Mouse (Mus musculus) liver, embryonic 14.5 days (tissue): ENCODE measurements around the gene Exoc6b. TPM values are rescaled to one million over a fixed set of nuclear protein-coding genes. Genes with fewer than 3 reads are reported as not detected.

Experiments used
- ATAC-seq: fragments of 200-750 bp; cut with Nextera tagmentation; 2 replicates; pipeline ENCODE4 v1.8.0; 2017; ENCODE audit warnings: moderate number of reproducible peaks, mild to moderate bottlenecking, moderate library complexity; ENCODE audit not compliant: insufficient read depth
- DNase-seq, 3 experiments: peaks; one replicate each; pipeline ENCODE4 v3.0.0-alpha.2; 2012 to 2013; ENCODE audit warnings: low read depth in 3 of 3, low spot score in 3 of 3
- H3K27ac ChIP-seq: fragments of 300-500 bp; sonication (generic); 2 replicates; pipeline ENCODE4 v1.5.1; 2014; ENCODE audit warnings: moderate library complexity, mild to moderate bottlenecking, control low read depth, inconsistent platforms
- H3K27me3 ChIP-seq: fragments of 300-500 bp; sonication (generic); 2 replicates; pipeline ENCODE4 v1.6.1; 2014; ENCODE audit warnings: mild to moderate bottlenecking, low read length, moderate library complexity; ENCODE audit not compliant: control insufficient read depth, insufficient read depth
- H3K36me3 ChIP-seq: fragments of 300-500 bp; sonication (generic); replicated peaks from 2 replicates; pipeline ENCODE4 v1.6.1; 2014; ENCODE audit warnings: low read depth; ENCODE audit not compliant: control insufficient read depth, insufficient read depth
- H3K4me1 ChIP-seq, 2 experiments: fragments of 200-500 bp in 1 of 2; fragments of 300-500 bp in 1 of 2; sonication (generic) in 1 of 2; replicated peaks; 2 replicates each; pipeline ENCODE4 v1.6.1; 2012 to 2014; ENCODE audit warnings: antibody characterized with exemption in 1 of 2, inconsistent platforms in 1 of 2, low read length in 1 of 2; ENCODE audit not compliant: control insufficient read depth in 2 of 2, insufficient read depth in 2 of 2
- H3K4me2 ChIP-seq: fragments of 300-500 bp; sonication (generic); 2 replicates; pipeline ENCODE4 v1.6.1; 2014; ENCODE audit warnings: low read depth, mild to moderate bottlenecking, control low read depth, moderate library complexity
- H3K4me3 ChIP-seq, 2 experiments: fragments of 200-500 bp in 1 of 2; fragments of 300-500 bp in 1 of 2; sonication (generic) in 1 of 2; 2 replicates each; pipeline ENCODE4 v1.5.1; 2012 to 2014; ENCODE audit warnings: low read depth in 2 of 2, low read length in 2 of 2, mild to moderate bottlenecking in 2 of 2, control low read depth in 1 of 2, inconsistent platforms in 1 of 2, moderate library complexity in 1 of 2; ENCODE audit not compliant: insufficient read depth in 1 of 2
- H3K9ac ChIP-seq: fragments of 300-500 bp; sonication (generic); replicated peaks from 2 replicates; pipeline ENCODE4 v1.6.1; 2014; ENCODE audit warnings: mild to moderate bottlenecking, control low read depth, moderate library complexity
- H3K9me3 ChIP-seq: fragments of 300-500 bp; sonication (generic); 2 replicates; pipeline ENCODE4 v1.6.1; 2016; ENCODE audit warnings: low read length, mixed read lengths; ENCODE audit not compliant: control insufficient read depth
- CTCF ChIP-seq: IDR thresholded peaks from 2 replicates; pipeline ENCODE4 v1.5.1; 2016; ENCODE audit warnings: antibody characterized with exemption, low read depth, control low read depth
- EP300 ChIP-seq: IDR thresholded peaks from 2 replicates; pipeline ENCODE4 v1.6.1; 2016; ENCODE audit warnings: antibody characterized with exemption, low read depth
- WGBS: fragments of 180-500 bp; shearing (Covaris S2); extraction: QIAGEN DNeasy Blood & Tissue Kit; methylation state at CpG from one replicate; pipeline ENCODE4 v1.1.7; 2014; ENCODE audit not compliant: insufficient replicate concordance; 5-methylcytosine and 5-hydroxymethylcytosine counted together
- polyA plus RNA-seq, 2 experiments: library from polyadenylated mRNA; depleted of rRNA in 1 of 2; stranded (reverse) in 1 of 2; unstranded in 1 of 2; fragments of >200 nt; fragmentation: Nextera tagmentation in 1 of 2; extraction: Ambion mirVana in 1 of 2; gene quantifications; 2 replicates each; pipeline versions ENCODE4 v1.2.1 to v1.2.3; 2012 to 2014

The Exoc6b gene
- polyA plus RNA-seq, 2 experiments = 1.0 to 2.9 TPM

DNA sequence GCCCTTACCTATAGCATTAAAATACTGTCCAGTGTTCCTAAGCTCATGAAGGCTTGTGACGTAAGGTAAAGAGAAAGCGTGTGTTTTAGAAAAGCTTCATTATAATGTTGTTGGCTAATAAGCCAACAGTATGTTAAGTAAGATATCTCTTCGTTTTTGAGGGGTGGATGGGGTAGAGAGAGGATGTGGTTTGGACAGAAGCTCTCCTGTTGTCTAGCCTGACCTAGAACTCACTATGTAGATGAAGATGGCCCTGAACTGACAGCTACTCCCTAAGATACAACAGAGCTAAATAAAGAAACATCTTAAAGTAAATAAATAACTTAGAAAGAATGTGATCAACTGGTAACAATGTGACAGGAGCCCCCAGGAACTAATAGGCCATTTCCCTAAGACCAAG is 204.7 kb downstream of the Exoc6b start:
- Histone ChIP-seq H3K9ac (no peak overlapping the region), H3K4me1 (no peaks in the 10 kb centered on the region), H3K4me2 (no peak overlapping the region), H3K27me3 (no peaks in the 10 kb centered on the region), H3K36me3 (no peaks in the 10 kb centered on the region), H3K9me3 (no peaks in the 10 kb centered on the region), H3K27ac (no peak overlapping the region), H3K4me3 (no peak overlapping the region)
- 50% methylated on average over 3 of the region's 3 CpGs for WGBS
- ATAC-seq = no peak
- DNase-seq = no peak
- TF ChIP-seq CTCF = no peak
- no peak for TF ChIP-seq EP300

DNA sequence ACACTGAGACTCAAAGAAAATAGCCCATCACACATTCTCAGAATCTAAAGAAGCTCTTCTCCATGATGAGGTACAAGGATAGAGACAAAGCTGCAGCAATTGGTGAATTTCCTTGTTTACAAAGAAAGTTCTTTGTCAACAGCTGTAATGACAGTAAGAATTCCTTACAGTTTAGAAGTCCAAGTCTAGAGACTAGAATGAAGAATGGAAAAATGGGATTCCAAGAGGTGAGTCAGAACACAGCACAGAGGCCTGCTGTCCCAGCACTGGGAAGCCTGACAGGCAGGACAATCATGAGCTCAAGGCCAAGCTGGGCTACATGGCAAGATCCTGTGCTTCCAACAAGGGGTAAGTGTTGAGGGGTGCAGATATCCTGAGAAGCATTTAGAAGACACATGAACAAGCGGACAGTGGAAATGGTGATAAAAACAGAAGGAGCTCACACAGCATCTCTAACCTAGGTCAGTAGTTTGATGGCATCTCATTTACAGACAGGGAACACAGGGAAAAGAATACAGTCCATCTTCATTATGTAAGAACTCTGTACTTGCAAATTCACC is 205.4 kb downstream of the Exoc6b start:
- Histone ChIP-seq H3K4me2 (no peak overlapping the region), H3K4me3 (no peak overlapping the region), H3K4me1 (no peaks in the 10 kb centered on the region), H3K9me3 (no peaks in the 10 kb centered on the region), H3K27me3 (no peaks in the 10 kb centered on the region), H3K9ac (no peak overlapping the region), H3K36me3 (no peaks in the 10 kb centered on the region), H3K27ac (no peak overlapping the region)
- 70% methylated on average over 1 of the region's 1 CpGs for WGBS
- TF ChIP-seq CTCF = no peak
- TF ChIP-seq EP300 = no peak
- DNase-seq (no peak), ATAC-seq (no peak)

DNA sequence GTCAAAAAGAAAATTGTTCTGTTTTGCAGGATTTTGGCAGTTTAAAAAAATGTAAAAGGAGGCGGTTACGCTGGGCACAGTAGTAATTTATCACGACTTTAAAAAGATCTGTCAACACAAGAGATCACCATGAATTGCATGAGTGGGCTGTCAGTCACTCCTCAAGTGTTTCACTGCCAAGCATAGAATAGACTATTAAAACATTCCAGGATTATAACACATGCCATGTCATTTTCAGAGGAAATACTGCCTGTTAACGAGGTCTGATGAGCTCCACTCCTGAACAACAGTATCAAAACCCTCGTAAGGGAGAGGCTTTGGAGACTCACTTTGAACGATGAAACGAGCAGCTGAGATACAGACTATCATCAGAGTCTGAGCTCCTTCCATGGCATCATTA is 223.6 kb downstream of the Exoc6b start:
- no peak overlapping the region for H3K4me3 ChIP-seq
- H3K9ac ChIP-seq = no peak overlapping the region
- 77% methylated on average over 7 of the region's 7 CpGs for WGBS
- no peaks in the 10 kb centered on the region for H3K27me3 ChIP-seq
- ATAC-seq (no peak), DNase-seq (no peak)
- H3K4me1 ChIP-seq = no peaks in the 10 kb centered on the region
- TF ChIP-seq CTCF (no peak), EP300 (no peak)
- H3K36me3 ChIP-seq = no peaks in the 10 kb centered on the region
- H3K27ac ChIP-seq = no peak overlapping the region
- H3K4me2 ChIP-seq = no peak overlapping the region
- H3K9me3 ChIP-seq = no peaks in the 10 kb centered on the region

DNA sequence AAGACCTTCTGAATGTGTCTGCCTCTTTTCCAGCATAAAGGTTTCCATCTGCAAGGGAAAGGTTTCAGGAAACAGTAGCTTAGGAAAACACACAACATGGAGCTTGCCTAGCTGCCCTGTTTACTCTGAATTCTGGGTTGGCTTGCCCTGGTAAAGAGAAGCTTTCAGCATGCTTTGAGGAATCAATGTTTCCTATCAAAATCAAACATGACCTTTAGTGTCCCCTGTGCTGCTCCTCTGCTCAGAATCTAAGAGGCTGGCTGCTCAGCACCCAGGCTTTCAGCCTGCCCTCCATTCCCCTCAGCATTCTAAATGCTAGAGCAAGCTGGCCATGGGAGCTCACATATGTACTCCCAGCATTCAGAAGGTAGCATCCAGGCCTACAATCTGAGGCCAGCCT is 228.2 kb downstream of the Exoc6b start:
- no peaks in the 10 kb centered on the region for H3K27me3 ChIP-seq
- no peak for ATAC-seq
- H3K36me3 ChIP-seq = no peaks in the 10 kb centered on the region
- DNase-seq = peak in 2 of 3 experiments; percentile 5 to 6
- H3K27ac ChIP-seq = no peak overlapping the region
- no peak overlapping the region for H3K4me3 ChIP-seq
- no peaks in the 10 kb centered on the region for H3K9me3 ChIP-seq
- no peak overlapping the region for H3K9ac ChIP-seq
- TF ChIP-seq EP300 (no peak), CTCF (no peak)
- no peak overlapping the region for H3K4me2 ChIP-seq
- H3K4me1 ChIP-seq = no peaks in the 10 kb centered on the region

DNA sequence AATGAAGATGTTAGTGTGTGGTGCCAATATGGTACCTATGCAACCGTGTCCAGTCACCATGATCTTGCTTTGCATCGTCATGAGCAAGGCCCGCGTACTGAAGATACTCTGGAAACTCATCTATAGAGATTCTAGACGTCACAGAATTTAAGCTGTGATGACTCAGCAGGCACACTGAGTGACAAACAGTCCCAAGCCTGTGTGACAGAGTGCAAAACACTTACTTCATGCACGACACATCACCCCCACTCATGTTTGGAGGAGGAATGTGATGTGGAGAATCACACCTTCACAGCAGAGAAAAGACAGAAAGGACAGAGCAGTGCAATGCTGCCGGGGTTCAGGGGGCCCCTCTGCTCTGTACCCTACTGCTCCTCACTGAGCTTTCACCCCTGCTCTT is 261.8 kb downstream of the Exoc6b start:
- Histone ChIP-seq H3K27ac (no peak overlapping the region), H3K4me1 (no peaks in the 10 kb centered on the region), H3K4me2 (no peak overlapping the region), H3K36me3 (no peaks in the 10 kb centered on the region), H3K4me3 (no peak overlapping the region), H3K27me3 (no peaks in the 10 kb centered on the region), H3K9ac (no peak overlapping the region), H3K9me3 (no peaks in the 10 kb centered on the region)
- ATAC-seq (no peak), DNase-seq (no peak)
- TF ChIP-seq EP300 (no peak), CTCF (no peak)
- 67% methylated on average over 7 of the region's 7 CpGs for WGBS
